Mouse (Mus musculus) lung, embryonic 16.5 days (tissue): ENCODE data around the gene Ncoa1. TPM values are rescaled to one million over a fixed set of nuclear protein-coding genes. Genes with fewer than 3 reads are reported as not detected.

Source experiments
- ATAC-seq: fragments of 200-750 bp; cut with Nextera tagmentation; 2 replicates; pipeline ENCODE4 v1.8.0; 2017; ENCODE audit warnings: low read depth, mild to moderate bottlenecking, moderate library complexity
- H3K27ac ChIP-seq: fragments of 300-500 bp; sonication (generic); 2 replicates; pipeline ENCODE4 v1.5.1; 2014; ENCODE audit warnings: mild to moderate bottlenecking, control low read depth, low read length
- H3K27me3 ChIP-seq: fragments of 300-500 bp; sonication (generic); 2 replicates; pipeline ENCODE4 v1.6.1; 2014; ENCODE audit warnings: low read depth, low read length, mixed read lengths; ENCODE audit not compliant: control insufficient read depth, insufficient read depth
- H3K36me3 ChIP-seq: fragments of 300-500 bp; sonication (generic); 2 replicates; pipeline ENCODE4 v1.6.1; 2014; ENCODE audit warnings: low read length; ENCODE audit not compliant: control insufficient read depth, insufficient read depth
- H3K4me1 ChIP-seq: fragments of 300-500 bp; sonication (generic); replicated peaks from 2 replicates; pipeline ENCODE4 v1.6.1; 2014; ENCODE audit warnings: low read length, mixed read lengths; ENCODE audit not compliant: control insufficient read depth, insufficient read depth
- H3K4me2 ChIP-seq: fragments of 300-500 bp; sonication (generic); 2 replicates; pipeline ENCODE4 v1.6.1; 2014; ENCODE audit warnings: low read depth, low read length, control low read depth
- H3K4me3 ChIP-seq: fragments of 300-500 bp; sonication (generic); 2 replicates; pipeline ENCODE4 v1.5.1; 2014; ENCODE audit warnings: mild to moderate bottlenecking, low read length, control low read depth
- H3K9ac ChIP-seq: fragments of 300-500 bp; sonication (generic); 2 replicates; pipeline ENCODE4 v1.6.1; 2014; ENCODE audit warnings: low read length, control low read depth
- H3K9me3 ChIP-seq: fragments of 300-500 bp; sonication (generic); 2 replicates; pipeline ENCODE4 v1.6.1; 2016; ENCODE audit warnings: low read length; ENCODE audit not compliant: control insufficient read depth
- WGBS: fragments of 180-500 bp; shearing (Covaris S2); extraction: QIAGEN DNeasy Blood & Tissue Kit; methylation state at CpG from one replicate; pipeline ENCODE4 v1.1.7; 2014; 5-methylcytosine and 5-hydroxymethylcytosine counted together
- polyA plus RNA-seq: library from polyadenylated mRNA; unstranded; fragments of >200 nt; fragmentation: Nextera tagmentation; extraction: Ambion mirVana; gene quantifications from 2 replicates; pipeline ENCODE4 v1.2.1, GENCODE M21; 2015

The Ncoa1 gene
- polyA plus RNA-seq, 1 experiment from 2014 or later, result 7.1 TPM

- no peak overlapping the region for H3K4me2 ChIP-seq
- no peak overlapping the region for H3K27ac ChIP-seq
- H3K27me3 ChIP-seq, result no peaks in the 10 kb centered on the region
- 78% methylated on average over 6 of the region's 6 CpGs for WGBS
- ATAC-seq, result no peak
- no peaks in the 10 kb centered on the region for H3K4me1 ChIP-seq
- H3K9ac ChIP-seq, result no peak overlapping the region
- H3K36me3 ChIP-seq, result no peaks in the 10 kb centered on the region
- no peaks in the 10 kb centered on the region for H3K9me3 ChIP-seq
- H3K4me3 ChIP-seq, result no peak overlapping the region
Observed at GRCm38 (mm10) chr12:4505298-4505697, 28.3 kb upstream of the Ncoa1 start.

GRCm38 (mm10) chr12:4503673-4504326, 26.8 kb upstream of the Ncoa1 start:
- Histone ChIP-seq H3K4me3 (no peak overlapping the region), H3K9ac (no peak overlapping the region), H3K36me3 (no peaks in the 10 kb centered on the region), H3K27me3 (no peaks in the 10 kb centered on the region), H3K9me3 (no peaks in the 10 kb centered on the region), H3K4me2 (no peak overlapping the region), H3K4me1 (no peaks in the 10 kb centered on the region), H3K27ac (no peak overlapping the region)
- no peak for ATAC-seq
- WGBS, result 77% methylated on average over 2 of the region's 2 CpGs

- H3K9me3 ChIP-seq, result no peaks in the 10 kb centered on the region
- no peak overlapping the region for H3K4me2 ChIP-seq
- H3K36me3 ChIP-seq, result no peaks in the 10 kb centered on the region
- H3K4me1 ChIP-seq, result no peaks in the 10 kb centered on the region
- no peak overlapping the region for H3K27ac ChIP-seq
- ATAC-seq, result no peak
- 17% methylated on average over 3 of the region's 3 CpGs for WGBS
- no peak overlapping the region for H3K9ac ChIP-seq
- no peaks in the 10 kb centered on the region for H3K27me3 ChIP-seq
- H3K4me3 ChIP-seq, result no peak overlapping the region
Observed at GRCm38 (mm10) chr12:4501916-4502315, 24.9 kb upstream of the Ncoa1 start.

GRCm38 (mm10) chr12:4500516-4500915, 23.5 kb upstream of the Ncoa1 start:
- Histone ChIP-seq H3K9ac (no peak overlapping the region), H3K27me3 (no peaks in the 10 kb centered on the region), H3K4me1 (no peaks in the 10 kb centered on the region), H3K36me3 (no peaks in the 10 kb centered on the region), H3K9me3 (no peaks in the 10 kb centered on the region), H3K27ac (no peak overlapping the region), H3K4me3 (no peak overlapping the region), H3K4me2 (no peak overlapping the region)
- 93% methylated on average over 4 of the region's 4 CpGs for WGBS
- no peak for ATAC-seq

GRCm38 (mm10) chr12:4499651-4500175, 22.7 kb upstream of the Ncoa1 start:
- 75% methylated on average over 3 of the region's 3 CpGs for WGBS

GRCm38 (mm10) chr12:4488411-4488810, 11.4 kb upstream of the Ncoa1 start:
- no peaks in the 10 kb centered on the region for H3K4me1 ChIP-seq
- H3K36me3 ChIP-seq, result no peaks in the 10 kb centered on the region
- no peak overlapping the region for H3K27ac ChIP-seq
- no peak overlapping the region for H3K4me3 ChIP-seq
- H3K27me3 ChIP-seq, result no peaks in the 10 kb centered on the region
- 52% methylated on average over 6 of the region's 6 CpGs for WGBS
- H3K9ac ChIP-seq, result no peak overlapping the region
- H3K9me3 ChIP-seq, result no peaks in the 10 kb centered on the region
- no peak overlapping the region for H3K4me2 ChIP-seq
- no peak for ATAC-seq

More at GRCm38 (mm10) chr12:4499651-4500175, 22.7 kb upstream of the Ncoa1 start:
- Histone ChIP-seq H3K27ac (no peak overlapping the region), H3K9ac (no peak overlapping the region), H3K4me2 (no peak overlapping the region), H3K36me3 (no peaks in the 10 kb centered on the region), H3K9me3 (no peaks in the 10 kb centered on the region), H3K4me3 (no peak overlapping the region), H3K4me1 (no peaks in the 10 kb centered on the region), H3K27me3 (no peaks in the 10 kb centered on the region)
- ATAC-seq, result no peak

- Histone ChIP-seq H3K27me3 (no peaks in the 10 kb centered on the region), H3K4me2 (no peak overlapping the region), H3K4me3 (no peak overlapping the region), H3K36me3 (no peaks in the 10 kb centered on the region), H3K27ac (no peak overlapping the region), H3K9ac (no peak overlapping the region), H3K9me3 (no peaks in the 10 kb centered on the region), H3K4me1 (no peaks in the 10 kb centered on the region)
- no peak for ATAC-seq
- 72% methylated on average over 4 of the region's 4 CpGs for WGBS
Observed at GRCm38 (mm10) chr12:4483386-4483785, 6.4 kb upstream of the Ncoa1 start.

GRCm38 (mm10) chr12:4481687-4482086, 4.7 kb upstream of the Ncoa1 start:
- Histone ChIP-seq H3K4me2 (no peak overlapping the region), H3K27me3 (no peaks in the 10 kb centered on the region), H3K36me3 (no peaks in the 10 kb centered on the region), H3K4me3 (no peak overlapping the region), H3K9me3 (no peaks in the 10 kb centered on the region), H3K9ac (no peak overlapping the region), H3K27ac (no peak overlapping the region), H3K4me1 (no peaks in the 10 kb centered on the region)
- ATAC-seq, result no peak
- 61% methylated on average over 5 of the region's 5 CpGs for WGBS

GRCm38 (mm10) chr12:4480250-4480649, 3.3 kb upstream of the Ncoa1 start:
- WGBS, result 75% methylated on average over 4 of the region's 4 CpGs
- no peaks in the 10 kb centered on the region for H3K36me3 ChIP-seq
- H3K4me1 ChIP-seq, result peaks cover 7% of the 10 kb centered on the region
- H3K4me3 ChIP-seq, result no peak overlapping the region
- H3K9ac ChIP-seq, result no peak overlapping the region
- no peaks in the 10 kb centered on the region for H3K27me3 ChIP-seq
- no peaks in the 10 kb centered on the region for H3K9me3 ChIP-seq
- ATAC-seq, result no peak
- no peak overlapping the region for H3K4me2 ChIP-seq
- H3K27ac ChIP-seq, result no peak overlapping the region
